Mouse (Mus musculus) limb, embryonic 14.5 days (tissue): Measurements from ENCODE around the gene Trpv2. TPM values are rescaled to one million over a fixed set of nuclear protein-coding genes. Genes with fewer than 3 reads are reported as not detected.

Experiments
- ATAC-seq: fragments of 200-750 bp; cut with Nextera tagmentation; 2 replicates; pipeline ENCODE4 v1.8.0; 2017; ENCODE audit warnings: low read depth, moderate number of reproducible peaks, moderate TSS enrichment; ENCODE audit not compliant: low FRiP score
- DNase-seq: peaks from one replicate; pipeline ENCODE4 v3.0.0-alpha.2; 2015; ENCODE audit warnings: low spot score
- H3K27ac ChIP-seq: fragments of 300-500 bp; sonication (generic); replicated peaks from 2 replicates; pipeline ENCODE4 v1.5.1; 2014; ENCODE audit warnings: low read depth, mild to moderate bottlenecking, low read length, moderate library complexity, mixed read lengths
- H3K27me3 ChIP-seq: fragments of 300-500 bp; sonication (generic); 2 replicates; pipeline ENCODE4 v1.6.1; 2014; ENCODE audit warnings: low read length, mixed read lengths; ENCODE audit not compliant: control insufficient read depth, insufficient read depth
- H3K36me3 ChIP-seq: fragments of 300-500 bp; sonication (generic); 2 replicates; pipeline ENCODE4 v1.6.1; 2014; ENCODE audit warnings: mild to moderate bottlenecking, low read length, moderate library complexity, mixed read lengths; ENCODE audit not compliant: control insufficient read depth, insufficient read depth
- H3K4me1 ChIP-seq: fragments of 300-500 bp; sonication (generic); 2 replicates; pipeline ENCODE4 v1.6.1; 2014; ENCODE audit warnings: antibody characterized with exemption, low read length, mixed read lengths; ENCODE audit not compliant: control insufficient read depth, insufficient read depth
- H3K4me2 ChIP-seq: fragments of 300-500 bp; sonication (generic); replicated peaks from 2 replicates; pipeline ENCODE4 v1.6.1; 2014; ENCODE audit warnings: low read depth, mild to moderate bottlenecking, low read length, moderate library complexity; ENCODE audit not compliant: severe bottlenecking
- H3K4me3 ChIP-seq: fragments of 300-500 bp; sonication (generic); replicated peaks from 2 replicates; pipeline ENCODE4 v1.5.1; 2014; ENCODE audit warnings: low read length
- H3K9ac ChIP-seq: fragments of 300-500 bp; sonication (generic); 2 replicates; pipeline ENCODE4 v1.6.1; 2014; ENCODE audit warnings: mild to moderate bottlenecking, low read depth, low read length, moderate library complexity; ENCODE audit not compliant: severe bottlenecking
- H3K9me3 ChIP-seq: fragments of 300-500 bp; sonication (generic); 2 replicates; pipeline ENCODE4 v1.6.1; 2016; ENCODE audit warnings: low read length; ENCODE audit not compliant: control insufficient read depth
- POLR2A ChIP-seq: fragments of 200-500 bp; IDR thresholded peaks from 2 replicates; pipeline ENCODE4 v1.8.0; 2012; ENCODE audit warnings: inconsistent platforms, mild to moderate bottlenecking, moderate library complexity, borderline replicate concordance; ENCODE audit not compliant: insufficient read depth, insufficient read length; ENCODE audit errors: extremely low read depth
- WGBS: fragments of 180-500 bp; shearing (Covaris S2); extraction: QIAGEN DNeasy Blood & Tissue Kit; methylation state at CpG from one replicate; pipeline ENCODE4 v1.1.7; 2014; 5-methylcytosine and 5-hydroxymethylcytosine counted together
- polyA plus RNA-seq, 2 experiments: library from polyadenylated mRNA; depleted of rRNA in 1 of 2; stranded (reverse) in 1 of 2; unstranded in 1 of 2; fragments of >200 nt; fragmentation: Nextera tagmentation in 1 of 2; extraction: Ambion mirVana in 1 of 2; gene quantifications; 2 replicates each; pipeline versions ENCODE4 v1.2.1 to v1.2.3; 2012 to 2014

Trpv2 gene
- polyA plus RNA-seq, 2 experiments: 2.7 to 2.9 TPM

DNA sequence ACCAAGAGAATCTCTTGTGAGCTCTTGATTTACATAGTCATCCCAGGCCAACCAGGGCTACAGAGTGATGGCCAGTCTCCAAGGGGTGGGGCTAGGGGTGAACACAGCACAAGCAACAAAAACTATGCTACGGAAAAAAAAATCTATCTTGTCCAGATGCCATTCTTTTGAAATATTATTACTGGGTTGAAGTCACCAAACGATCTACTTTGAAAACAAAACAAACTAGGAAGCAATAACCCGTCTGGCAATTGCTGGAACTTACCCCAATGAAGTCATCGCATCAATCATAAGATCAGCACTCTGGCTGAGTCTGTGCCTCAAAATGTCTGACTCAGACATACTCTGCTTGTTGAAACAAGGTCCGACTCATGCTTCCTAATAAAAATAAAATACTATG is 24.5 kb upstream of the Trpv2 start:
- Histone ChIP-seq H3K4me1 (peaks cover 23% of the 10 kb centered on the region), H3K36me3 (peaks cover 19% of the 10 kb centered on the region), H3K9me3 (no peaks in the 10 kb centered on the region), H3K27ac (peak overlapping the region; percentile 97), H3K4me3 (peak overlapping the region; percentile 77), H3K9ac (peak overlapping the region; percentile 91), H3K4me2 (peak overlapping the region; percentile 94), H3K27me3 (no peaks in the 10 kb centered on the region)
- DNase-seq (peak; percentile 57), ATAC-seq (no peak)
- no peak for TF ChIP-seq POLR2A
- 16% methylated on average over 5 of the region's 5 CpGs for WGBS

DNA sequence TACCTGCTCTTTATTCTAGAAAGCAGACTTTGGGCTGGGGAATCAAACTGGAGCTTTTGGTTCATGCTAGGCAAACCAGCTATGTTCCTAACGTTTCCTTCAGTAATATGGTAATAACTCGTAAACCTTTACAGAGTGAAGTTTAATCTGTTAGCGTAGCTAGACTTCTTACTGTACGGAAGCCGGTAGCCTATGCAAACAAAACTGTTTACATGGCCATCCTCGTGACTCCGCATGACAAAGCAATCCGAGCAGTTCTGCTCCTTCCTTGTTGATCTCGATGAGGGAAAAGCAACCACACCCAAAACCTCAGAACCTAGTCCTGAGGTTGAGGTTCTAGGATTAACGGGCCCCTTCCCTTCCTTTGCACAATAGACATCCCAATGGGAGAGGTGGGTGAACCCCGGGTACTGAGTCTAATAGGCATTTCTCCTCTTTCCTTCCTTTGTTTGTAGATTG is 24.0 kb upstream of the Trpv2 start:
- ATAC-seq: peak; percentile 7; the same call in 1 of the 2 replicates
- TF ChIP-seq POLR2A: no peak
- 4% methylated on average over 11 of the region's 11 CpGs for WGBS

DNA sequence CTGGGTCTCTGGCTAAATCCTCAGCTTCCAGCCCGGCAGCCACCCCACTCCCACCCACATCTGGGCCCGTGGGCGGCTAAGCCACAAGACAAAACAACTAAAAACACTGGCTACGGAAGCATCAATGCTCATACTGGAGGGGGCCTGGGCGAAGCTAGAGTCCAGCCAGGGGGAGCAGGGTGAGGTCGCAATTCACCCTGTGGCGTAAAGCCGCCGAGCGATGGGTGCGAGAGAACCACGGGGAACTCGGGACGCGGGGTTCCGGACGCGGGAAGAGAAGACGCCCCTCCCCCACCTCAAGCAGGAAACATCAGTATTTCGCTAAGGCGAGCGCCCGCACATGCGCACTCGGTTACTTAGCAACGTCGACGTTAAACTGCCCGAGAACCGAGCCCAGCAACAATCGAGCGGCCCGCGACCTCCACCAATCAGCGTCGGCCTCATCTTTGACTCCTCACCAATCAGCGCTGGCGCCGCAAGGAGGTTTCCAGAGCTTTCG is 23.5 kb upstream of the Trpv2 start, which contains the start of gene Ubb:
Gene Ubb (plus strand): TSS at position 445 of the 499 bp plus-strand sequence.
- under 1% methylated on average over 40 of the region's 40 CpGs for WGBS
- ATAC-seq: peak; percentile 97
- peaks cover 24% of the 10 kb centered on the region for H3K4me1 ChIP-seq
- TF ChIP-seq POLR2A: peak; percentile 93; the same call in 1 of the 2 replicates
- H3K4me2 ChIP-seq: peak within 1 kb of the TSS; percentile 94
- H3K4me3 ChIP-seq: peak within 1 kb of the TSS; percentile 77
- H3K36me3 ChIP-seq: peaks cover 23% of the 10 kb centered on the region
- peak within 1 kb of the TSS; percentile 91 for H3K9ac ChIP-seq
- H3K27ac ChIP-seq: peak within 1 kb of the TSS; percentile 97
- H3K27me3 ChIP-seq: no peaks in the 10 kb centered on the region
- peak; percentile 100 for DNase-seq
- no peaks in the 10 kb centered on the region for H3K9me3 ChIP-seq

More for the DNA sequence above, 24.0 kb upstream of the Trpv2 start:
- H3K9ac ChIP-seq: peak overlapping the region; percentile 91
- no peaks in the 10 kb centered on the region for H3K27me3 ChIP-seq
- H3K36me3 ChIP-seq: peaks cover 23% of the 10 kb centered on the region
- H3K4me2 ChIP-seq: peak overlapping the region; percentile 94
- H3K27ac ChIP-seq: peak overlapping the region; percentile 97
- H3K9me3 ChIP-seq: no peaks in the 10 kb centered on the region
- H3K4me1 ChIP-seq: peaks cover 24% of the 10 kb centered on the region
- DNase-seq: peak; percentile 55
- peak overlapping the region; percentile 77 for H3K4me3 ChIP-seq

DNA sequence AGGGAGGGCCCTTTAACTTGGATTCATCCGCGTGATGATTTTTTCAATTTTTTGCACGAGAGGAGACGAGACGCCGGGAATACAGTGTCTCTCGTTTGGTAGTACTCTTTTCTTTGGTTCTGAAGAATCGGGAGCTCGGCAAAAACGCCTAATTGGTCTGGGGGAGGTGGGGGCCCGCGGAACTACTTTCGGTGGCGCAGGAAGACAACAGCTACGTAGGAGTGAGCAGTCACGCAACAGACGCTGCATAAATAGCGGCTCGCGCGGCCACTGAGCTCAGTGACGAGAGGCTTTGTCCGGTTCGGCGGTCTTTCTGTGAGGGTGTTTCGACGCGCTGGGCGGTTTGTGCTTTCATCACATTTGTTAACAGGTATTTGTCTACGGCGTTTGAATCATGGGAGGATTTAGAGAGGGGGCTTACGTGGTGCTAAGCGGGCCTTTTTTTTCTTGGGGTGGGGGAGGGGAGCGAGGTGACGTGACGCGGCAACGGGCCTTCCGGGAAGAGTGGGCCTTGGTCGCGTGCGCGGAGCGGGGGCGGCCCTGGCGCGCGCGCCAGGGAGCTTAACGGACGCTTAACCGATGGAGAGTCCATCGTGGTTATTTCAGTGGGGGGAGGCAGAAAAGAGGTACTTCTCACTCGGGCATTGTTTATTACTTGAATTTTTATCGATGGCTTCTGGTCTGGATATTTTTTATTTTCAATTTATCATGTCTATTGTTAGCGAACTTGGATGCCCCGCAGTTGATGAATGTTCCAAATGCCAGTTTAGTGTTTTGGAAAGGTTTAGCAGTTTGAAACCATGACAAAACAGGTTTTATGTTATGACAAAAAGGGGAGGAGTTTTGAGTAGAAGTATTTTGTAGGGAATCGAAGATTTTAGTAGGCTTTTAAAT is 22.8 kb upstream of the Trpv2 start:
- Histone ChIP-seq H3K4me3 (peak overlapping the region; percentile 77), H3K9ac (peak overlapping the region; percentile 75), H3K27me3 (no peaks in the 10 kb centered on the region), H3K36me3 (peaks cover 23% of the 10 kb centered on the region), H3K27ac (peak overlapping the region; percentile 81), H3K9me3 (no peaks in the 10 kb centered on the region), H3K4me2 (peak overlapping the region; percentile 50), H3K4me1 (peaks cover 24% of the 10 kb centered on the region)
- WGBS: under 1% methylated on average over 58 of the region's 58 CpGs
- ATAC-seq (peak; percentile 89), DNase-seq (peak; percentile 93)
- TF ChIP-seq POLR2A: peak; percentile 100; the same call in 1 of the 2 replicates

DNA sequence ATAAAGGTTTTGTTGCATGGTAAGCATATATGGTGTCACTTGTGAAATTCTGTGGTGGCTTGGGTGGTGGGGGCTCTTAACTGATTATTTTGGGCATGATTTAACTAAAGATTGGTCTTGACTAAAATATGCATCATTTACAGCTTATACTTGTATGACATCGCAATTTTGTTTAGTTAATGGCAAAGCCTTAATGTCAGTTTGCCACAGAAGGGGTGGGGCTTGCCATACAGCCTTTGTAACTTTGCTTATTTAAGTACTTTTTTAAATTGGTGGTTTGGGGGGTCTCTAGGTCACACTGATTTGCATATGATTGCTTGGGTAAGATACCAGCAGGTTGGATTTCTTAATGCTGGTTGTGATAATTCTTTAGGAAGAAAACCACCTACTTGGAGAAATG is 21.1 kb upstream of the Trpv2 start:
- DNase-seq: no peak
- TF ChIP-seq POLR2A: no peak
- no peaks in the 10 kb centered on the region for H3K9me3 ChIP-seq
- ATAC-seq: no peak
- H3K27me3 ChIP-seq: no peaks in the 10 kb centered on the region
- WGBS: 33% methylated on average over 1 of the region's 1 CpGs
- H3K4me3 ChIP-seq: peak overlapping the region; percentile 46
- peak overlapping the region; percentile 26 for H3K9ac ChIP-seq
- H3K27ac ChIP-seq: no peak overlapping the region
- H3K4me2 ChIP-seq: peak overlapping the region; percentile 93
- H3K4me1 ChIP-seq: peaks cover 24% of the 10 kb centered on the region
- H3K36me3 ChIP-seq: peaks cover 23% of the 10 kb centered on the region
